Mouse (Mus musculus): ENCODE results near the gene Prap1. TPM values are rescaled to one million over a fixed set of nuclear protein-coding genes. Genes with fewer than 3 reads are reported as not detected.

Prap1 gene
- 0.13 and 2.6 TPM in 2 replicates for polyA plus RNA-seq (2012; rRNA removed)

GRCm38 (mm10) chr7:140092924-140093528, at the start of gene Prap1:
TSS of gene Prap1 (plus strand) at chr7:140093395.

GRCm38 (mm10) chr7:140048361-140049114, 44.7 kb upstream of the Prap1 start, which contains the start of gene Msx3:
TSS of gene Msx3 (minus strand) at chr7:140049089.

GRCm38 (mm10) chr7:140082242-140082678, 10.9 kb upstream of the Prap1 start, which contains the start of gene Caly:
TSS of gene Caly (minus strand) at chr7:140082548.

GRCm38 (mm10) chr7:140101993-140102860, 9.0 kb downstream of the Prap1 start, which contains the start of gene Fuom:
TSS of gene Fuom (minus strand) at chr7:140102441.

GRCm38 (mm10) chr7:140115583-140116328, 22.6 kb downstream of the Prap1 start, which contains the start of gene Paox:
TSS of gene Paox (plus strand) at chr7:140115799.

GRCm38 (mm10) chr7:140116329-140117054, 23.3 kb downstream of the Prap1 start, which contains the start of gene Echs1:
TSS of gene Echs1 (minus strand) at chr7:140116476.

GRCm38 (mm10) chr7:140137135-140138020, 44.2 kb downstream of the Prap1 start, which contains the start of gene Mtg1:
TSS of gene Mtg1 (plus strand) at chr7:140137564.

Other genes starting within 250 kb of the Prap1 start
- gene Kndc1, start 198.7 kb upstream of the Prap1 start, polyA plus RNA-seq (2012; rRNA removed) = 0.01 TPM in 1 of 2 replicates, not detected in the other
- not detected in 2 replicates for gene Utf1, start 149.6 kb upstream of the Prap1 start, polyA plus RNA-seq (2012; rRNA removed)
- gene 6430531B16Rik, start 114.6 kb upstream of the Prap1 start, polyA plus RNA-seq (2012; rRNA removed) = 0.02 and 0.03 TPM in 2 replicates
- gene Adam8, start 100.8 kb upstream of the Prap1 start, polyA plus RNA-seq (2012; rRNA removed) = 4.0 and 5.6 TPM in 2 replicates
- gene Zfp511, start 57.0 kb upstream of the Prap1 start, polyA plus RNA-seq (2012; rRNA removed) = 23.0 and 29.2 TPM in 2 replicates
- gene Tubgcp2, start 56.7 kb upstream of the Prap1 start, polyA plus RNA-seq (2012; rRNA removed) = 12.7 and 13.4 TPM in 2 replicates
- not detected in 2 replicates for gene Msx3, start 44.3 kb upstream of the Prap1 start, polyA plus RNA-seq (2012; rRNA removed)
- 0.10 and 0.16 TPM in 2 replicates for gene Caly, start 10.8 kb upstream of the Prap1 start, polyA plus RNA-seq (2012; rRNA removed)
- gene Fuom, start 9.0 kb downstream of the Prap1 start, polyA plus RNA-seq (2012; rRNA removed) = 41.2 and 46.1 TPM in 2 replicates
- gene Paox, start 22.4 kb downstream of the Prap1 start, polyA plus RNA-seq (2012; rRNA removed) = 23.8 and 27.8 TPM in 2 replicates
- gene Echs1, start 23.1 kb downstream of the Prap1 start, polyA plus RNA-seq (2012; rRNA removed) = 112 and 123 TPM in 2 replicates
- gene Mtg1, start 44.2 kb downstream of the Prap1 start, polyA plus RNA-seq (2012; rRNA removed) = 15.7 and 16.2 TPM in 2 replicates
- 0.01 and 0.04 TPM in 2 replicates for gene Sprn, start 61.5 kb downstream of the Prap1 start, polyA plus RNA-seq (2012; rRNA removed)
- gene Olfr522, start 71.4 kb downstream of the Prap1 start, polyA plus RNA-seq (2012; rRNA removed) = not detected in 2 replicates
- gene Olfr523, start 79.8 kb downstream of the Prap1 start, polyA plus RNA-seq (2012; rRNA removed) = not detected in 2 replicates
- gene Olfr524, start 112.6 kb downstream of the Prap1 start, polyA plus RNA-seq (2012; rRNA removed) = not detected in 2 replicates
- 0.05 and 0.06 TPM in 2 replicates for gene Cd163l1, start 124.9 kb downstream of the Prap1 start, polyA plus RNA-seq (2012; rRNA removed)
- gene 5830411N06Rik, start 153.9 kb downstream of the Prap1 start, polyA plus RNA-seq (2012; rRNA removed) = 0.01 TPM in 1 of 2 replicates, not detected in the other
- not detected in 2 replicates for gene Olfr525, start 227.5 kb downstream of the Prap1 start, polyA plus RNA-seq (2012; rRNA removed)
- gene Olfr527, start 240.6 kb downstream of the Prap1 start, polyA plus RNA-seq (2012; rRNA removed) = not detected in 2 replicates